Mouse (Mus musculus): ENCODE measurements around the gene Arih2.
"Not testable (repeated sequence)": the region's sequence is repeated elsewhere in the genome, so short reads cannot be mapped to it uniquely, and the experiment has no call there.

Arih2 gene

DNA sequence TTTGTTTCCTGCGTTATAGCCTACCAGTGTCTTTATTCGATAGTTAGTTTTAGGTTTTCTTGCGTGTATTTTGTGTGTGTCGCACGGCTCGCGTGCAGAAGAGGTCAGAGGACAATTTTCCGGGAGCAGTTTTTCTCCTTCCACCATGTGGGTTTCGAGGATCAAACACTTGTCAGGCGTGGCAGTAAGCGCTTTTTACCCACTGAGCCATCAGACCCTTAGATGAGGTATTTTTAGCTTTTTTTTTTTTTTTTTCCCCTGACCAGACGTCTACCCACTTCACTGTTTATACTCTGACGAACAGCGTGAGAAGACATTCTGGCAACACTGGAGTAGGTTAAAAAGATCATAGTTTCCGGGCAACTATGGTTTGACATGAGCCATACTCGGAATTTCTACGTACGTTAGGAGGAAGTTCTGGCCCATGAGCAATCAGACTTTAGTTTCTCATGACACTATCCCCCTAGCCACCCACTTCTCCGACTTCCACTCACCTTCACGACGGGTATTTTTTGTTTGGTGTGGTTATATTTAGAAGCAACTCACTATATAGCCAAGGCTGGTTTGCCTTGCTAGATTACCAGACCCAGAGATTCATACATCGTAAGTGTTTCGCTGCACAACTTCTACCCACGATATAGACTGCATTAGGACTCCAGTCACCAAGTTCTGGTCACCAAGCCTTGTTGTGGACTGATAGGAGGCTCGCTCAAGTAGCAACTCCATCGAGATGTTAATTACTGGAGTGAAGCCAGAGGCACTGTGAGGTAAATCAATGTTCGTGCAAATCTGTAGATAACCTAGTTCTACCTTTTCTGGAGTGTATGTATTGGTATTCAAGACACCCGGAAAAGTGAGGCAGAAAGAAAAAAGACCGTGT lies 615 bp upstream of the Arih2 start:
- DNase-seq (ENCODE audit: low spot score) = no peak

DNA sequence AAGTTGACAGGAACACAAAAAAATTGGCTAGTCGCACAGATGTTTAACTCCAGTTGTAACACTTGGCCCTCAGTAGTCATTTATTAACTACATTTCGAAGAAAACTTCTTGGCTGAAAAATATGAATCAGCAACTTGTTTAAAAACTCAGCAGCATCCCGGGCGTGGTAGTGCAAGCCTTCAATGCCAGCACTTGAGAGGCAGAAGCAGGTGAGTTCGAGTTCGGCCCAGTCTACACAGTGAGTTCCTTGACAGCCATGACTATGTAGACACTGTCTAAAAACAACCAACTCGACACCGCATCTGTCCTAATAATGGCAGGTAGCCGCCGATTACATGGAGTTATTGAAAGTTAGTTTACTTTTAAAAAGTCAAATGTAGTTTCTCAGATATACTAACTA lies 1.0 kb downstream of the Arih2 start:
- no peak for DNase-seq (ENCODE audit: low spot score)

GRCm38 (mm10) chr9:108639825-108640224 lies 9.4 kb downstream of the Arih2 start:
- DNase-seq (ENCODE audit: low spot score) = no peak

GRCm38 (mm10) chr9:108635415-108635814 lies 13.8 kb downstream of the Arih2 start:
- no peak for DNase-seq (ENCODE audit: low spot score)

DNA sequence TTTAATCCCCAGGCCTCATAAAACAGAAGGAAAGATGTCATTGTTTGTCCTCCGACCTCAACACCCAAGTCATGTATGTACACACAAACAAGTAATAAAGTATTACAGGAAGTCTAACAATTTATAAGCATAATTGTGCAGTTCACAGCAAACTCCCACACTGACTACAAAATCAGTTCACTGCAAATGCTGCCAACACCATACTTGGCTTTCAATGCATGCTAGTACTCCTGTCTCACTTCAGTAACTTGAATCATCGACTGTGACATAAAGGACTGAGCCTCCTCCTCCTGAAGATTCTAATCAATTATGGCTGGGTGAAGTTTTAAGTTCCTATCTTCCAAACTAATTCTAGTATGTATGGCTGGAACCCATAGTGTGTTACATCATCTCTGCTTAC lies 15.3 kb downstream of the Arih2 start:
- no peak for DNase-seq (ENCODE audit: low spot score)

GRCm38 (mm10) chr9:108632375-108632774 lies 16.8 kb downstream of the Arih2 start:
- DNase-seq (ENCODE audit: low spot score) = no peak

GRCm38 (mm10) chr9:108631631-108632256 lies 17.4 kb downstream of the Arih2 start:
- no peak for DNase-seq (ENCODE audit: low spot score)

- DNase-seq (ENCODE audit: low spot score) = no peak
These were observed 18.5 kb downstream of the Arih2 start for GRCm38 (mm10) chr9:108630683-108631082.

DNA sequence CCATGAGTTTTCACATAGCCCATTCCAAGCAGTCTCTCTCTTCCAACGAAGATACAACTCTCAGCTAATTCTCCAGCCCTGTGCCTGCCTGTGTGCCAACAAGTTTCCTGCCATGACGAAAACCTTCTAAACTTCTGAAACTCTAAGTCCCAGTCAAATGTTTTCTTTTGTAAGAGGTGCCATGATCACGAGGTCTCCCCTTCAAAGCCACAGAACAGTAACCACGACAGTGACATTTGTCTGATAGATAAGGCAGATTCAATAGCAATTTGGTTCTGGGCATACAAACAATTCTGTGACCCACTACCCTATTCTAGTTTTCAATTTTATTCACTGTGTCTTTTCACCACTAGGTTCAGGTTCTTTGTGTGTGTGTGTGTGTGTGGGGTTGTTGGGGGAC lies 21.0 kb downstream of the Arih2 start:
- DNase-seq (ENCODE audit: low spot score) = no peak

GRCm38 (mm10) chr9:108626498-108626897 lies 22.7 kb downstream of the Arih2 start:
- DNase-seq (ENCODE audit: low spot score) = no peak

GRCm38 (mm10) chr9:108617301-108617700 lies 31.9 kb downstream of the Arih2 start:
- no peak for DNase-seq (ENCODE audit: low spot score)

DNA sequence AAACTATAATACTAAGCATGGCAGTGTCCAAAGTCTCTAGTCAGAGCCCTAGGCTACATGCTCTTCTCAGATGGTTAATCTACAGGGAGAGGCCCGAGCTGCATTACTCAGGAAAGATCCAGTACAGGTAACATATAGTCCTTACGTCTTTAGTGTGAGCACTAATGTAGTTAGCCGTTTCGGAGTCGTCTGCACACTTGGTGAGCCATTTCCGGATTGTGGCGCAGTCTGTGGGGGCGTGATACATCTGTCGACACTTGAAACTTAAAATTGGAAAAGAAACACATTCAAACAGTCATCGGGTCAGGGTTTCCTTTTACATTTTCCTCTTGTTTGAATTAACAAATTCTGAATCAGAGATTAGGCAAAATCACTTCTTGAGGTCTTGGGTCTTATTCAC lies 37.7 kb downstream of the Arih2 start:
- DNase-seq (ENCODE audit: low spot score) = no peak

DNA sequence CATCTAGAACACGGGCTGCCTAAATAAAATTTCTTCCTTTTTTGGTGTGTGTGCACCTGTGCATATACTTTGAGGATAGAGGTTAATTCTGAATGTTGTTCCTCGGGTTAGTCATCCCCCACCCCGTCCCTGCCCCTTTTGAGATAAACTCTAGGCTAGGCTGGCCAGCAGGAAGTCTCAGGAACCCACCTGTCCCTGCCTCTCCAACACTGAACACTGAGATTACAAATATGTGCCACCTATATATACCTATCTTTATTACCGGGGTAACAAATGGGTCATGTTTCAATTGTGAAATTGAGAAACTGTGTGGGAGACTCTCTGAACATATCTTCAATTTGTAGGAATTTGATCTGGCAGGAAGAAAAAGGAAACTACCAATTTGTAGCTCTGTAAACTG lies 40.3 kb downstream of the Arih2 start:
- DNase-seq (ENCODE audit: low spot score) = no peak

- DNase-seq (ENCODE audit: low spot score) = not testable (repeated sequence)
These were observed 41.3 kb downstream of the Arih2 start for GRCm38 (mm10) chr9:108607929-108608328.

- no peak for DNase-seq (ENCODE audit: low spot score)
These were observed 47.2 kb downstream of the Arih2 start for GRCm38 (mm10) chr9:108601986-108602385.

- DNase-seq (ENCODE audit: low spot score) = no peak
These were observed 49.2 kb downstream of the Arih2 start for GRCm38 (mm10) chr9:108600011-108600410.

GRCm38 (mm10) chr9:108599021-108599566 lies 50.1 kb downstream of the Arih2 start:
- no peak for DNase-seq (ENCODE audit: low spot score)

DNA sequence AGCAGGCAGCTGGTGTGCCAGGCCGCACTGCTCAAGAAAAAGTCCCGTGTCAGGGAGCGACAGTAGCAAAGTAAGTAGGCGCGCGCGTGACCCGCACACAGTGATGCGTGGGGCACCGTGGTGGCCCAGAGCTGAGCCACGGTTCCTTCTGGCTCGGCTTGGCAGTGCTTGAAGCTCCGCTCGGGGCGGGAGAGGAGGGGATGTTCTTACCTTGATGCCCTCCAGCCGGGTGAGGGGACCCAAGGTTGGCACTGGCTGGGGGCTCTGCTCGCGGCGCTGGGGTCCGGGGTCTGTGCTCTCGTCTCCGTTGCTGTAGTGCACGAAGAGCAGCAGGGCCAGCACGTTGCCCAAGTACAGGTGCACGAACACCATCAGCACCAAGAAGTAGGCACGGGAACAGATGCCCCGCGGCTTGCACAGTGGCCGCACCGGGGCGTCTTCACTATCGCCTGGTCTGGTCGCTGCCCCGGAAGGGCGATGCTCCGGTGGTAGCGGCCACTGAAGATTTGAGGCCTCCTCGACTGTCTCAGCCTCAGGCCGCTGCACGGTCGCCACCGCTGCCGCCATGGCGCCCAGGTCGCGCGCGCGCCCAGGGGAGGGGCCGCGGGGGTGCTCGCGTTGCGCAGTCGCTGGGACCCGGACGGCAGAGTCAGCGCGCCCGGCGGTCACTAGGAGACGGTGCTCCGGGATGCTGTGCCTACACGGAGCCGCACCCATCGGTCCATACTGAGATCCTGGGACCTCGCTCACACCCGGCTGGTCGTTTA lies 52.0 kb downstream of the Arih2 start, which contains the start of gene P4htm:
Gene P4htm (minus strand): TSS at position 670 of the 767 bp plus-strand sequence.
- peak; percentile 52 for DNase-seq (ENCODE audit: low spot score)

- DNase-seq (ENCODE audit: low spot score) = no peak
These were observed 54.8 kb downstream of the Arih2 start for GRCm38 (mm10) chr9:108594354-108594753.

DNA sequence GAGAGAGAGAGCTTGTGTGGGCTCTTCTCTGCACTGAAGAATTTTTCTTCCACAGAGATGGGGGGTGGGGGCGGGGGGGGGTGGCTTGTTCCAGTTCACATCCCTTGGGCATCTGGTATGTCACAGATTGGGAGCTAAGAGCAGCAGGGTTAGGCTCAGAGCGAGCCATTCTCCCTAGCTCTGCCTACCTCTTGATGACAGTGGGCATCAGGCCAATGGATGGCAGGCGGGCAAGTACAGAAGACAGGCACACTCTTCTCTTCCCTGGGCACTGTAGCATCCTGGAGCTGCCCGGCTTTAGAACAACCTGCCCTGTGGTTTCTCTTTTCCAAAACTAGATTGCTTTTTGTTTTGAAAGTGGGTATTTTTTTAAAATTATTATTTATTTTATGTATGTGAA lies 57.7 kb downstream of the Arih2 start:
- DNase-seq (ENCODE audit: low spot score) = no peak

- DNase-seq (ENCODE audit: low spot score) = no peak
These were observed 60.0 kb downstream of the Arih2 start for GRCm38 (mm10) chr9:108589229-108589628.

DNA sequence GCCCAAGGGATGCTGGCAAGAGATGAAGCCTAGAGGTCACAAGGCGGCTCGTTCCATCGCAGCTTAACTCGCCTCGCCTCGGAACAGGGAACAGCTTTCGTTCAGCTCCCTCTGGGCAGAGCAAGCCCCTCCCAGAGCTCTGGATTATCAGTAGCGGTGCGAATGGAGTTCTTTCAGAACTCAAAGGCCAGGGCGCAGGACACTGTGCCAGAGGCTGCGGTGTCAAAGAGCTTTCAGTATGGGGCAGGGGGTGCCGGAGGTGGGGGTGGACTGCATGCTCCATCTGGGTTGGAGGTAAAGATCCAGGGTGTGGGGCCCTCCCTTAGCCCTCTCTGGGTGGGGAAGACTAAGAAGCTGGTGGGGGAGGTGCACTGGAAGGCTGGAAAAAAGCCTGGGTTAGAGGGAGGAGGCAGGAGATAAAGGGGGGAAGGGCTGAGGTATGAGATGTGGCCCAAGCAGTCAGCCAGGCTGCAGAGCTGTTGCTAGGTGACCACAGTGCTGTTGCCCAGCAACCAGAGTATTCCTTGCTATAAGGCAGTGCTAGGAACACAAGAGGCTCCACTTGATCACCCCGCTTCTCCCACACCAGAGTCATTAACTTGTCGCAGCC lies 61.5 kb downstream of the Arih2 start:
- no peak for DNase-seq (ENCODE audit: low spot score)

Measured in urinary bladder, postnatal 25 days (tissue).